Mouse (Mus musculus): ENCODE results near the gene Prickle3. TPM values are rescaled to one million over a fixed set of nuclear protein-coding genes. Genes with fewer than 3 reads are reported as not detected.
"Not testable (repeated sequence)": the region's sequence is repeated elsewhere in the genome, so short reads cannot be mapped to it uniquely, and the experiment has no call there.

Prickle3 gene
- total RNA-seq, 2 experiments from 2014 or later, result 21.1 to 21.5 TPM

GRCm38 (mm10) chrX:7670921-7671623, 14.0 kb downstream of the Prickle3 start, which contains the start of gene Plp2:
TSS of gene Plp2 (minus strand) at chrX:7671390.
- DNase-seq, result peak; percentile 51

GRCm38 (mm10) chrX:7672739-7673138, 15.7 kb downstream of the Prickle3 start:
- DNase-seq, result no peak

- DNase-seq, result no peak
Observed at GRCm38 (mm10) chrX:7673578-7674281, 16.7 kb downstream of the Prickle3 start.

GRCm38 (mm10) chrX:7674284-7675000, 17.4 kb downstream of the Prickle3 start:
- DNase-seq, result no peak

- no peak for DNase-seq
Observed at GRCm38 (mm10) chrX:7675001-7675380, 17.9 kb downstream of the Prickle3 start.

DNA sequence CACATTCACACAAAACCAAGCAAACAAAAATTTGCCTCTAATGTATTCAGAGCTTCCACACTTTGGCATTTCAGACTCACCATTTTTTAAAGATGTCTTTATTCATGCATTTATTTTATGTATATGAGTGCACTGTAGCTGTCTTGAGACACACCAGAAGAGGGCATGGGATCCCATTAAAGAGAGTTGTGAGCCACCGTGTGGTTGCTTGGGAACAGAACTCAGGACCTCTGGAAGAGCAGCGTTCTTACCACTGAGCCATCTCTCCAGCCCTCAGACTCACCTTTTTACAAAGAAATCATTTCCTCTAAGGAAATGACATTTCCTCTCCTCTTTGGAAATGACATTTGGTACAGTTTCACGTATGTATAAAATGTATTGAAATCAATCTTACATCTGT, 21.9 kb downstream of the Prickle3 start:
- no peak for DNase-seq

DNA sequence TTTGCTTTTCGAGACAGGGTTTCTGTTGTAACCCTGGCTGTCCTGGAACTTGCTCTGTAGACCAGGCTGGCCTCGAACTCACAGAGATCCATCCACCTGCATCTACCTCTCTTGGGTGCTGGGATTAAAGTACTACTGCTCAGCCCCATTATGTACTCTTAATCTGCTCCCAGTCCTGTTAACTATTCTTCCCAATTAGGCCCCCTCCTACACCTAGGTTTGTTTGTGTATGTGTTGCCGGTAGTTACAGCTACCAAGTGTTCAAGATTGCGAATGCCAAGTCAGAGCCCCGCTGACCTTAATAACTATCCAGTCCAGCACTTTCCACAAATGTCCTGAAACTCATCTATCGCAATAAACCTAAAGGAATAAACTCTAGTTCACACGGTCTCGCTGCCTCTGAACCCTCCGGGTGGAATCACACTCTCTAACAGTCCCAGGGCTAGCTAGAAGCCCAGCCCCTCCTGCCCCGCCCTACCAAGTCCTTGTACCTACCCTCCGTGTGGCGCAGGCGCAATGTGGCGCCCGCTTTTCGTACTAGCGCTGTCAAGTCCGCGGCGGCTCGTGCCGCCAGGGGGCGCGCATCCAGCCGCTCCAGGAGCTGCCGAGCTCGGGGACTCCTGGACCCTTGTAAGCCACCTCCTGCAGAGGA, 22.5 kb downstream of the Prickle3 start:
- DNase-seq, result peak; percentile 89 to 94

DNA sequence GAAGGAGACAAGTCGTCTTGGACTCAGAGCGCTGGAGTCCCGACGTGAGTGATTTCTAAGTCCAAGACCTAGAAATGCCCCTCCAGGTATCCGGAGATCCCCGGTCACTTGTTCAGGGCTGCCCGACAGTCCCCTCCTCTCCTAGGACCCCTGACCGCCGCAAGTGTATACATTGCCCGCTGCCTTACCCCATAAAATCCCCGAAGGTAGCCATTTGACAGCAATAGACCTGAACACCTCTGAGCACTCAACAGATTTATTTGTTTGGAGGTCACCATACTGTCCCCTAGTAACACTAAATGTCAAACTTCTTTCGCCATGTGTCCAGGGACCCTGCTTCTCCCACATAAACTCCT, 23.0 kb downstream of the Prickle3 start:
- DNase-seq, result no peak

- peak in 1 of 2 experiments; percentile 58 for DNase-seq
Observed at GRCm38 (mm10) chrX:7680864-7681263, 23.8 kb downstream of the Prickle3 start, which contains the start of gene Magix. TSS of gene Magix (minus strand) at chrX:7681251.

GRCm38 (mm10) chrX:7688321-7688720, 31.3 kb downstream of the Prickle3 start:
- DNase-seq, result no peak

GRCm38 (mm10) chrX:7690486-7690885, 33.4 kb downstream of the Prickle3 start:
- no peak for DNase-seq

DNA sequence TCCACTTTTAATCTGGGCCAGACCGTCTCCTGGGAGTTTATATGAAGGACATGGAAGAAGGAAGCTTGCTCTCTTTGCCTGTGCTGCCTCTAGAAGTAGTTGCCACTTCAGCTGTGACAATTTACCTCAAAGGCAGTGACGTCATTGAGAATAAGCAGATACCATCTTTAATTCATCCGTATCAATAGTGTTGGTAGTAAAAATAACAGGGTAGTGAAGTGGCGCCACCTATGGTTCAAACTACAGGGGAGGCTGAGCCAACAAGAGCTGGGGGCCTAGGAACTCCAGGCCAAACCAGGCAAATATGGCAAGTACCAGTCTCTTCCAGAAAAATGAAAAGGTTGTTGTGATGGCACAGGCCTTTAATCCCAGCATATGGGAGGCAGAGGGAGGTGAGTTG, 35.8 kb downstream of the Prickle3 start:
- DNase-seq, result peak; percentile 37 to 53

GRCm38 (mm10) chrX:7696520-7696919, 39.5 kb downstream of the Prickle3 start:
- no peak for DNase-seq

DNA sequence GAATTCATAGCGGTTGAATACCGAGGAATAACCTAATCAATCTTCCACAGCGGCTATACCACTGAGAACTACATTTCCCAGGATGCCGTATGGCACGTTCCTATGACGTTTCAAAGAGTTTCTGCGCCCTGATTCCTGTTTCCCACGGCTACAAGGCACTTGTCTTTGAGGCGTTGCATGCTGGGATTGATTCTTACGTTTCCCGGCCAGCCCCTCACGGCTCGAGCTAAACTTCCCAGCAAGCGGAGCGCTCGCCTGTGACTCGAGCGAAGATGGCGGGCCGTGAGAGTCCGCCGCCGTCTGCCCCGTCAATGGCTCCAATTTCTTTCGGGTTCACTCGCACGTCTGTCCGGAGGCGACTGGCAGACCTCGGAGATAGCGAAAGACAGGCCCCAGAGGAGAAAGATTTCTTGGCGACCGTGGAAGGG, 39.9 kb downstream of the Prickle3 start, which contains the start of gene Gpkow:
Gpkow (plus strand) TSS at position 178 of the 428 bp plus-strand sequence.
- DNase-seq, result peak; percentile 87 to 93

DNA sequence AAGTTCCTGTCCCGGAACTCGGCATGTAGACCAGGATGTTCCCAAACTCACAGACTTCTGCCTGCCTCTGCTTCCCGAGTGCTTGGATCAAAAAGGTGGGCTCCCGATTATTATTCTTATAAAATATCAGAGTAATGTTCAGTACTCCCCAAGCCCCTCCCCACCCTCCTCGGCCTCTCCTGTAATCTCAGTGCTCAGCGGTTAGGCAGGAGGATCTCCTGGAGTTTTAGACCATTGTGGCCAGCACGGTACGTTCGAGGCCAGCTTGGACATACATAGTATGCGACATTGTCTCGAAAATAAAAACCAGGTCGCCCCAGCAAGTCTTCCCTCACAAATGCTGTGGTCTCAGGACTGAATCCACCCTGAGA, 56.7 kb downstream of the Prickle3 start:
- not testable (repeated sequence) for DNase-seq

- peak; percentile 94 to 97 for DNase-seq
Observed at GRCm38 (mm10) chrX:7714135-7714899, 57.3 kb downstream of the Prickle3 start, which contains the start of gene Wdr45. TSS of gene Wdr45 (plus strand) at chrX:7714333.

DNA sequence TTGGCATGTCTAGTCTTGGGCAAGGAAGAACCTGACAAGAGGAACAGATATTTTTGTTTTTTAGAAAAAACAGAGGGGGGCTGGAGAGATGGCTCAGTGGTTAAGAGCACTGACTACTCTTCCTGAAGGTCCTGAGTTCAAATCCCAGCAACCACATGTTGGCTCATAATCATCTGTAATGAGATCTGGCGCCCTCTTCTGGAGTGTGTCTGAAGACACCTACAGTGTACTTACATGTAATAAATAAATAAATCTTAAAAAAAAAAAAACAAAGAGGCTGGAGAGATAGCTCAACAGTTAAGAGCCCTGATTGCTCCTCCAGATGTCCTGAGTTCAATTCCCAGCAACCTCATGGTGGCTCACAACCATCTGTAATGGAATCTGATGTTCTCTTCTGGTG, 59.0 kb downstream of the Prickle3 start:
- not testable (repeated sequence) for DNase-seq

Measured in heart, adult 18-20 months (tissue).